Mouse (Mus musculus): ENCODE results near the gene Cct3.
"Not testable (repeated sequence)": the region's sequence is repeated elsewhere in the genome, so short reads cannot be mapped to it uniquely, and the experiment has no call there.

Gene Cct3

GRCm38 (mm10) chr3:88296561-88297318, at the start of gene Cct3, which contains the start of gene Tsacc:
Gene Cct3 (plus strand): TSS chr3:88297116.
Gene Tsacc (minus strand): TSS chr3:88296999.
- peak; percentile 98 for DNase-seq (ENCODE audit: low read depth, low spot score)

DNA sequence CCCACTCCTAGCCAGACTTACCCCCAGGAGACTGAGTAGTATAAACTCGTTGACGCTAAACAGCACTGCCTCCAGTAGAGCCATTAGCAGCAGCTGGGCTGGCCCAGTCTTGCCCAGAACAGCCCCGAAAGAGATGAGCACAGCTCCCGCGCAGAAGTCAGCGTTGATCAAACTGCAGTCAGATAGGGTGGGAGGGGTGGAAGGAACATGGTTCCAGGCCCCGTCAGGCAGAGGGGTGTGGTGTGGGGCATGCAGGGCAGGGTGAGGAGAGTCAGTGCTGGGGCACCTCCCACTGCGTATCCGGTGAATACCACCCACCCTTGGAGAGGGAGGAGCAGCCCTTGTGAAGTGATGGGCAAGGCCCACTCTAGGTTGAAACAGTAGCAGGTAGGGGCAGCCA, 49.2 kb upstream of the Cct3 start:
- no peak for DNase-seq (ENCODE audit: low read depth, low spot score)

DNA sequence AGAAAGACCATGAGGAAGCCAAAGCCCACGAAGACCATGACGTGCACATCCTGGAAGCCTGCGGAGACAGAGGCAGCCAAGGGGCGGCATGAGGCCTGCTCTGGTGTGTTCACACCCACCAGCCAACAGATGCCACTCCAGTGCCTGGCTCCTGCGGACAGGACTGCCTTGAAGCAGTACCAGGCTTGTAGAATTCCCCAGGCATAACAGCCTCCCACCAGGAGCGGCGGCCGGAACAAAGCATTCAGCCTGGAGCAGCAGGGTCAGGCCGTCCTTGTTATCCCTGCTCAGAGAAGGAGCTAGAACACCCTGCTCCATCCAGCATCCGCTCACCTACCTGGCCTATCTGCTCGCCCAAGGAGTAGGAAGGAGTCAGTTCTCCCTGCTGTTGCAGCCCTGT, 48.5 kb upstream of the Cct3 start:
- no peak for DNase-seq (ENCODE audit: low read depth, low spot score)

- DNase-seq (ENCODE audit: low read depth, low spot score): no peak
Observed at GRCm38 (mm10) chr3:88252739-88253138, 44.2 kb upstream of the Cct3 start.

- DNase-seq (ENCODE audit: low read depth, low spot score): no peak
Observed at GRCm38 (mm10) chr3:88254268-88254926, 42.5 kb upstream of the Cct3 start, which contains the start of gene Rhbg. Gene Rhbg (minus strand): TSS chr3:88254709.

DNA sequence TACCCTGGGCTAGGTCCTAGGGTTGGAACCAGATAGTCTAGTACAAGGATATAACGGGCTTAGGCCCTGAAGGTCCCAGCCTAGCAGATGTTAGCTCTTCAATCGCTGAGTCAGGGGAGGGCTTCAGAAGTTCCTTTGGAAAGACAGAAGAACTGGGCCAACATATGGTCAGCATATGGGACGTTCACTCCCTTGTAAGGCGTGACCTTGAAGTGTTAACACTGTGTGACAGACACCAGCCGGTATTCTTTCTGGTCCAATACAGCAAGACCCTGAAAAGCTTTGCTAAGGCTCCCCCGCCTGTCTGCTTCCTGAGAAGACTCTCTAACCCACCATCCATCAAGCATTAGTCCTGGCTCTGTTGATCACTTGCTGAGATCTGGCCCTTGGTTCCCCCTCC, 41.0 kb upstream of the Cct3 start:
- no peak for DNase-seq (ENCODE audit: low read depth, low spot score)

- no peak for DNase-seq (ENCODE audit: low read depth, low spot score)
Observed at GRCm38 (mm10) chr3:88256382-88256781, 40.5 kb upstream of the Cct3 start.

DNA sequence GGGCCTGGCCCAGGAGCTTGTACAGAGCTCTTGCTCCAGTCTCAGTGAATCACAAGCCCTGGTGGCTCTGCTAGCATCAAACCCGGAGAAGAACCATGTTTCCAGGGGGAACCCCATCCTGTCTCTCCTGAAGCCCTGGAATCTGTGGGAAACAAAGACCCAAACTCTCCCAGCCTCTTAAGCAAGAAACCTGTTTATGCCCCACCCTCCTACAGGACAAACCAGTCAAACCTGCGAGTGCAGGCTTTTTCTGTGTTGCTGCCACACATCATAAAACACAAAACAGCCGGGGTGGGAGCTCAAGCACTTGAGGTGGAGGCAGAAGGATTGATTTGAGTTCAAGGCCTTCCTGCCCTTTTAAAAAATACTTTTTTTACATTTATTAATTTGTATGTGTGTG, 34.6 kb upstream of the Cct3 start:
- no peak for DNase-seq (ENCODE audit: low read depth, low spot score)

- not testable (repeated sequence) for DNase-seq (ENCODE audit: low read depth, low spot score)
Observed at GRCm38 (mm10) chr3:88268014-88268413, 28.9 kb upstream of the Cct3 start.

DNA sequence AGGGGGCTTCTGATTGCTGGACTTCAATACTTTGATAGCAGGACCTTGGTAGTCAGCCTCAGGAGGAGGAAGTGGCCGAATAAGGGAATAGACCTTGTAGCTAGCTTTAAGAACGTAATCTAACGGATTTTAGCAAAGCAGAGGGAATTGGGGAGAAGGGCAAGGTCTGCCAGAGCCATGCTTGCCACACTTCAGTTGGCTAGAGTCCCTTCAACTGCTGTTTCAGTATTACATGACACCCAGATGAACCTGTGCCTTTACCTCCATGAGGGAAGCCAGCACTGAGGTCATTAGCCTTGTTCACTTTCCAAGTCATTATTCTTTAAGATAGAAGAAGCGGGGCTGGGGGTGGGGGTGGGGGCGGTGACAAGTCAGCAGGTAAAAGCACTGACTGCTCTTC, 27.9 kb upstream of the Cct3 start:
- no peak for DNase-seq (ENCODE audit: low read depth, low spot score)

DNA sequence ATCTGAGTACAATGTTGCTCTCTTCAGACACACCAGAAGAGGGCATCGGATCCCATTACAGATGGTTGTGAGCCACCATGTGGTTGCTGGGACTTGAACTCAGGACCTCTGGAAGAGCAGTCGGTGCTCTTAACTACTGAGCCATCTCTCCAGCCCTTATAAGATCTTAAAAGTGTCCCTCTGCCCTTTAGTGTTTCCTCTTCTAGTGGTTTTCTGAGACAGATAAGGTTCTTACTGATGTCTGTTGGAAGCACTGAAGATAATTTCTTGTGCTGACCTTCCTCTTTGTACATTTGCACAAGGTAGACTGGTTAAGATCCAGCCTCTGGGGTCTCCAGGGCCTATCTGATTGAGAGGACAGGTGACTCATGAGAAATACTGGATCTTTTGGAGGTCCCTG, 25.6 kb upstream of the Cct3 start:
- not testable (repeated sequence) for DNase-seq (ENCODE audit: low read depth, low spot score)

DNA sequence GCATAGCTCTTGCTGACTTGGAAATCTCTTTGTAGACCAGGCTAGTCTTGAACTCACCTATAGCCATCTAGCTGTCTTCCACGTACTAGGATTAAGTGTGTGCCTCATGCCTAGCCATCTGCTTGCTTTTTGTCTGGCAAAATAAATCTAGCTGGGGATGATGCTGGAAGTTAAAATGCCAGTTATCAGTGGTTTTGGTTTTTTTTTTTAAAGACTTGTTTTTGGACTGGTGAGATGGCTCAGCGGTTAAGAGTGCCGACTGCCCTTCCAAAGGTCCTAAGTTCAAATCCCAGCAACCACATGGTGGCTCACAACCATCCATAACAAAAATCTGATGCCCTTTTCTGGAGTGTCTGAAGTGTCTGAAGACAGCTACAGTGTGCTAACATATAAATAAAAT, 25.1 kb upstream of the Cct3 start:
- no peak for DNase-seq (ENCODE audit: low read depth, low spot score)

GRCm38 (mm10) chr3:88274002-88274401, 22.9 kb upstream of the Cct3 start:
- DNase-seq (ENCODE audit: low read depth, low spot score): no peak

DNA sequence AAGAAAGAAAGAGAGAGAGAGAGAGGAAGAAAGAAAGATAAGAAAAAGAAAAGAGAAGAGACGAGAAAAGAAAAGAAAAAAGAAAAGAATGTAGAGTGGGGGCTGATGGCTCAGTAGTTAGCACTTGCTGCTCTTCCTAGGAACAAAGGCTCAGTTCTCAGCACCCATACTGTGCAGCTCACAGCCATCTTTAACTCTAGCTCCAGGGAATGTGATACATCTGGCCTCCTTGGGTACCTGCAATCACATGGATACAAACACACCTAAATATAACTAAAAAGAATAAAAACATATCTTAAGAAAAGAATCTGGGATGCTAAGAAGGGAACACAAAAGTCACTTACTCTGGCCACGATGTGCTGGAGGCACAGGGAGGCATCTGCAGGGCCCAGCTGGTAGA, 20.8 kb upstream of the Cct3 start:
- DNase-seq (ENCODE audit: low read depth, low spot score): no peak

- no peak for DNase-seq (ENCODE audit: low read depth, low spot score)
Observed at GRCm38 (mm10) chr3:88276529-88277143, 20.3 kb upstream of the Cct3 start.

- DNase-seq (ENCODE audit: low read depth, low spot score): no peak
Observed at GRCm38 (mm10) chr3:88280035-88280434, 16.9 kb upstream of the Cct3 start.

- DNase-seq (ENCODE audit: low read depth, low spot score): not testable (repeated sequence)
Observed at GRCm38 (mm10) chr3:88281141-88281916, 15.6 kb upstream of the Cct3 start.

DNA sequence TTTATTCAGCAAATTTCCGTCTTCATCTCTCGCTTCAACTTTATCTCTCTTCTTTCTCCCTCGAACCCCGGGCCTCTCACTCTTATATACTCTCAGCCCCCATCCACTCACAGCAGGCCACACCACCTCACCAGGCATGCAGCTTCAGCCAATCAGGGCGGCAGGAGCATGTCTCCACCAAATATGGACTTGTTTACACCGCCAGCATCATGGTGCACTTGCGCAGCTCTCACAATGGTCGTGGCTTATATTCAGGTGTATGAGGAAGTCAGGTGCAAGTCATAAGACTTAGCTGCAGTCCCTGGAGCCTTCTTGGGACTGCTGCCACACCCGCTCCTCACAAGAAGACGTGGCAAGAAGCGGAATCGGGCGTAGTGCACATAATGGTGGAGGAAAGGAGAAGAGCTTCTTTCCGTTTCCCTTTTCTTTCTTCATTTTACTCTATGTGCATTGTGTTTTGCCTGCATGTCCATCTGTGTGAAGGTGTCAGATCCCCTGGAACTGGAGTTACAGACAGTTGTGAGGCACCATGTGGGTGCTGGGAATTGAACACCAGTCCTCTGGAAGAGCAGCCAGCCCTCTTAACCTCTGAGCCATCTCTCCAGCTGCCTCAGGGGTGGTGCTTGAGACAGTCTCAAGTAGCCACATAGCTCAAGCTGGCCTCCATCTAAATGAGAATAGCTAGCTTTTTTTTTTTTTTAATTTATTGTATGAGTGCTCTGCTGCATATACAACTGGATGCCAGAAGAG, 11.9 kb upstream of the Cct3 start:
- not testable (repeated sequence) for DNase-seq (ENCODE audit: low read depth, low spot score)

GRCm38 (mm10) chr3:88285565-88285895, 11.4 kb upstream of the Cct3 start:
- DNase-seq (ENCODE audit: low read depth, low spot score): not testable (repeated sequence)

DNA sequence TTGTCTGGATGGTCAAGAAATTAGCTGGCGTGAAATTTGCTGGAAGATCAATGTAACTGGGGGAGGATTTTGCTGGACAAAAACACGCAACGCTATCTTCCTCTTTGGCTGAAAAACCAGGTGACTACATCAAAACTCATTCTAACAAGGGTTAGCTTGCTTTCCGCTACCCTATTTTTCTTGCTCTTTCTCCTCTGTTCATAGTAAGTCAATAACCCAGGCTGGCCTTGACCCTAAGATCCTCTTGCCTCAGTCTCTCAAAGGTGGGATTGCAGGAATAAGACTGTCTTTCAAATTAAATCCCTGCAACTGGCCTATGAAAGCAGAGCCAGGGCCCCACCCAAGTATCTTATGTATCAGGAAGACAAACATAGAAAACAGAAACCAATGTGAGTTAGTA, 9.8 kb upstream of the Cct3 start, which contains the start of gene Gm38392:
Gm38392 (minus strand) TSS at position 101 of the 400 bp plus-strand sequence.
- DNase-seq (ENCODE audit: low read depth, low spot score): no peak

DNA sequence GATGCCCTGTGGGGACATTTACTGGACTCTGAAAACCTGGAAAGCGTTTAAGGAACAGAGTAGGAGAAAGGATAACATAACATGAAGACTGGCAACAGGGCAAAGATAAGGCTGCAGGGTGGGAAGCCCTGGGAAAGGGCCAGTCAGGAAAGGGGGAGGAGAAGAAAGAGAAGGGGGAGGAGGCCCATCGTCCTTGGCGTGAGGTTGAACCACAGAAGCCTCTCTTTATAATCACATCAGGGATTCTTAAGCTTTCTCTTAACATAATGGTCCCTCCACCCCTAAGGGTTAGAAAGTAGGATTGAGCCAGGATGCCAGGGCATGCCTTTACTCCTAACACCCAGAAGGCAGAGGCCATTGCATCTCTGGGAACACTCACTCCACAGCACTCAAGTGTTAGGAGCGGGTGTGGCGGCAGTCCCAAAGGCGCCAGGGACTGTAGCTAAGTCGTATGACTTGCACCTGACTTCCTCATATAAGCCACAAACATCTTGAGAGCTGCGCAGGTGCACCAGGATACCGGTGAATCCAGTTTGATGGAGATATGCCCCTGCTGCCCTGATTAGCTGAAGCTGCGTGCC, 8.7 kb upstream of the Cct3 start:
- DNase-seq (ENCODE audit: low read depth, low spot score): not testable (repeated sequence)
